Mouse (Mus musculus) monocyte, adult 5-6 weeks (primary cell): ENCODE results near the gene Slc15a2. TPM values are rescaled to one million over a fixed set of nuclear protein-coding genes. Genes with fewer than 3 reads are reported as not detected.

Experiments used
- ATAC-seq: fragments of 153-309, 156-312 bp; replicated peaks from 2 replicates; pipeline ENCODE4 v1.8.0; 2017; ENCODE audit warnings: mild to moderate bottlenecking; ENCODE audit not compliant: low TSS enrichment, insufficient number of reproducible peaks, severe bottlenecking, poor library complexity, low FRiP score
- total RNA-seq: library from RNA; stranded (forward); fragments of 200-1000, 200-491, 200-594 nt; gene quantifications from 3 replicates; pipeline ENCODE4 v1.2.3, GENCODE M21; 2017

Gene Slc15a2
- 44.5 to 91.5 TPM (median 53.5 TPM) in 3 replicates for total RNA-seq

GRCm38 (mm10) chr16:36784594-36785313 is at the start of gene Slc15a2:
Gene Slc15a2 (minus strand): TSS chr16:36784962.
- ATAC-seq: no peak

- ATAC-seq: no peak
Measured at GRCm38 (mm10) chr16:36828820-36829219, 44.1 kb upstream of the Slc15a2 start.

- ATAC-seq: peak; percentile 96
Measured at GRCm38 (mm10) chr16:36828054-36828786, 43.5 kb upstream of the Slc15a2 start, which contains the start of gene Iqcb1. Gene Iqcb1 (plus strand): TSS chr16:36828385.

GRCm38 (mm10) chr16:36827611-36828053 is 42.9 kb upstream of the Slc15a2 start:
- ATAC-seq: peak; percentile 4; the same call in 1 of the 2 replicates

GRCm38 (mm10) chr16:36821474-36821873 is 36.7 kb upstream of the Slc15a2 start:
- peak; percentile 49 for ATAC-seq

- no peak for ATAC-seq
Measured at GRCm38 (mm10) chr16:36820747-36821146, 36.0 kb upstream of the Slc15a2 start.

- no peak for ATAC-seq
Measured at GRCm38 (mm10) chr16:36820016-36820415, 35.3 kb upstream of the Slc15a2 start.

GRCm38 (mm10) chr16:36817321-36817926 is 32.7 kb upstream of the Slc15a2 start:
- peak; percentile 88 for ATAC-seq

GRCm38 (mm10) chr16:36816916-36817315 is 32.2 kb upstream of the Slc15a2 start:
- ATAC-seq: no peak

- ATAC-seq: no peak
Measured at GRCm38 (mm10) chr16:36813680-36814079, 28.9 kb upstream of the Slc15a2 start.

- no peak for ATAC-seq
Measured at GRCm38 (mm10) chr16:36808616-36809015, 23.9 kb upstream of the Slc15a2 start.

- no peak for ATAC-seq
Measured at GRCm38 (mm10) chr16:36802361-36802760, 17.6 kb upstream of the Slc15a2 start.

- ATAC-seq: no peak
Measured at GRCm38 (mm10) chr16:36798334-36798733, 13.6 kb upstream of the Slc15a2 start.

GRCm38 (mm10) chr16:36794976-36795375 is 10.2 kb upstream of the Slc15a2 start:
- ATAC-seq: no peak

- no peak for ATAC-seq
Measured at GRCm38 (mm10) chr16:36790166-36790565, 5.4 kb upstream of the Slc15a2 start.

GRCm38 (mm10) chr16:36786466-36786865 is 1.7 kb upstream of the Slc15a2 start:
- no peak for ATAC-seq

- no peak for ATAC-seq
Measured at GRCm38 (mm10) chr16:36784146-36784545, 616 bp downstream of the Slc15a2 start.

GRCm38 (mm10) chr16:36775658-36776057 is 9.1 kb downstream of the Slc15a2 start:
- no peak for ATAC-seq

GRCm38 (mm10) chr16:36772996-36773395 is 11.8 kb downstream of the Slc15a2 start:
- ATAC-seq: no peak
